Mouse (Mus musculus) forebrain, embryonic 15.5 days (tissue): ENCODE data around the gene Crybb3. TPM values are rescaled to one million over a fixed set of nuclear protein-coding genes. Genes with fewer than 3 reads are reported as not detected.

ENCODE experiments used
- ATAC-seq: fragments of 200-750 bp; cut with Nextera tagmentation; replicated peaks from 2 replicates; pipeline ENCODE4 v1.8.0; 2017; ENCODE audit warnings: mild to moderate bottlenecking, moderate TSS enrichment, moderate library complexity
- H3K27ac ChIP-seq: fragments of 300-500 bp; sonication (generic); replicated peaks from 2 replicates; pipeline ENCODE4 v1.5.1; 2015; ENCODE audit warnings: mild to moderate bottlenecking, inconsistent platforms
- H3K27me3 ChIP-seq: fragments of 300-500 bp; sonication (generic); 2 replicates; pipeline ENCODE4 v1.6.1; 2015; ENCODE audit warnings: inconsistent platforms
- H3K36me3 ChIP-seq: fragments of 300-500 bp; sonication (generic); 2 replicates; pipeline ENCODE4 v1.6.1; 2015; ENCODE audit warnings: mild to moderate bottlenecking, inconsistent platforms
- H3K4me1 ChIP-seq: fragments of 300-500 bp; sonication (generic); 2 replicates; pipeline ENCODE4 v1.6.1; 2015; ENCODE audit warnings: inconsistent platforms
- H3K4me2 ChIP-seq: fragments of 300-500 bp; sonication (generic); replicated peaks from 2 replicates; pipeline ENCODE4 v1.6.1; 2015; ENCODE audit warnings: mild to moderate bottlenecking, inconsistent platforms
- H3K4me3 ChIP-seq: fragments of 300-500 bp; sonication (generic); 2 replicates; pipeline ENCODE4 v1.5.1; 2015; ENCODE audit warnings: mild to moderate bottlenecking, inconsistent platforms
- H3K9ac ChIP-seq: fragments of 300-500 bp; sonication (generic); replicated peaks from 2 replicates; pipeline ENCODE4 v1.6.1; 2015; ENCODE audit warnings: mild to moderate bottlenecking, inconsistent platforms
- H3K9me3 ChIP-seq: fragments of 300-500 bp; sonication (generic); 2 replicates; pipeline ENCODE4 v1.6.1; 2016; ENCODE audit warnings: inconsistent platforms
- WGBS: fragments of 180-500 bp; shearing (Covaris S2); methylation state at CpG from one replicate; pipeline ENCODE4 v1.1.7; 2015; ENCODE audit warnings: mixed read lengths; 5-methylcytosine and 5-hydroxymethylcytosine counted together
- polyA plus RNA-seq: library from polyadenylated mRNA; unstranded; fragments of >200 nt; fragmentation: Nextera tagmentation; extraction: Ambion mirVana; gene quantifications from 2 replicates; pipeline ENCODE4 v1.2.1, GENCODE M21; 2015

The Crybb3 gene
- polyA plus RNA-seq, 1 experiment from 2014 or later, result 0.73 TPM

- Histone ChIP-seq H3K27me3 (no peaks in the 10 kb centered on the region), H3K27ac (no peak overlapping the region), H3K4me3 (no peak overlapping the region), H3K9ac (no peak overlapping the region), H3K4me1 (peaks cover 14% of the 10 kb centered on the region), H3K4me2 (no peak overlapping the region), H3K36me3 (no peaks in the 10 kb centered on the region), H3K9me3 (no peaks in the 10 kb centered on the region)
- no peak for ATAC-seq
- WGBS, result 81% methylated on average over 2 of the region's 2 CpGs
These were observed 2.9 kb upstream of the Crybb3 start for GRCm38 (mm10) chr5:113084309-113084708.

DNA sequence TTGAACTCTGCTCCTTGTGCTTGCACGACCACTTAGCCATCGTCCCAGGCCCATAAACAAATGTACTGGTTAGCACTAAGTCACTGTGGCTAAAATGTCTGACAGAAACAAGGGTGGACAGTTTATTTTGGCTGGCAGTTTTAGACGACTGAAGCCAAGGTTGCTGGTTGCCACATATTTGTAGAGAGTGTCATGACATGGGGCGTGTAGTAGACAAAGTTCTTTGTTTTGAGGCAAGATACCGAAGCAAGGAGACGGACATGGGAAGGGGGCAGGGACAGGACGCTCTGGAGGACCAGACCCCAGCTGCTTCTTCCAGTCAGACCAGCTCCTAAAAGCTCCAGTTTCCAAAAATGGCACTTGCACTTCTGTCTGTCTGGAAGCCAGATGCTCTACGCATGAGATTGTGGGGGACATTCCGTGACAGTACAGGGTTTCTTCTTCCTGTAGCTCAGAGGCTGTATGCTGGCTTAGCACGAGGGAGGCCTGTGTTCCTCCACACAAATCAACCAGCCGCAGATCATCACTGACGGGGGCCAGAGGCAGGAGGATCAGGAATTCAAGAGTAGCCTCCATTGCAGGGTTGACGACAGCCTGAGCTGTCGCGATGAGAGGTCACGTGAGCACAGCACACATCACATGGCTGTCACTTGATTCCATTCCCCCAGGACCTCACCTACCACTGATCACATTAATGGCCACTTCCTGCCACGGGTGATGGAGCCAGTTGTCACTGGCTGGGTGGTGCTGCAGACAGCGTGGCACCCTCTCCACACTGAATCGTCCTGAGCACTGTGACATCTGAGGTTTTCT is 1.2 kb upstream of the Crybb3 start:
- H3K9ac ChIP-seq, result no peak overlapping the region
- peaks cover 14% of the 10 kb centered on the region for H3K4me1 ChIP-seq
- H3K27ac ChIP-seq, result no peak overlapping the region
- no peaks in the 10 kb centered on the region for H3K9me3 ChIP-seq
- ATAC-seq, result no peak
- no peak overlapping the region for H3K4me3 ChIP-seq
- H3K36me3 ChIP-seq, result no peaks in the 10 kb centered on the region
- no peak overlapping the region for H3K4me2 ChIP-seq
- WGBS, result 72% methylated on average over 19 of the region's 19 CpGs
- no peaks in the 10 kb centered on the region for H3K27me3 ChIP-seq

- H3K4me3 ChIP-seq, result no peak overlapping the region
- H3K4me2 ChIP-seq, result no peak overlapping the region
- no peak overlapping the region for H3K27ac ChIP-seq
- H3K36me3 ChIP-seq, result no peaks in the 10 kb centered on the region
- 87% methylated on average over 9 of the region's 9 CpGs for WGBS
- H3K9me3 ChIP-seq, result no peaks in the 10 kb centered on the region
- H3K9ac ChIP-seq, result no peak overlapping the region
- ATAC-seq, result no peak
- H3K27me3 ChIP-seq, result no peaks in the 10 kb centered on the region
- peaks cover 3% of the 10 kb centered on the region for H3K4me1 ChIP-seq
These were observed 364 bp downstream of the Crybb3 start for GRCm38 (mm10) chr5:113081020-113081419.

GRCm38 (mm10) chr5:113079783-113080182 is 1.6 kb downstream of the Crybb3 start:
- 20% methylated on average over 21 of the region's 21 CpGs for WGBS
- no peak for ATAC-seq
- H3K9ac ChIP-seq, result no peak overlapping the region
- no peaks in the 10 kb centered on the region for H3K27me3 ChIP-seq
- no peak overlapping the region for H3K4me3 ChIP-seq
- no peaks in the 10 kb centered on the region for H3K4me1 ChIP-seq
- H3K27ac ChIP-seq, result no peak overlapping the region
- H3K36me3 ChIP-seq, result no peaks in the 10 kb centered on the region
- 0 out of 2 replicates have a peak overlapping the region, but pooled peaks have one; percentile 16 for H3K4me2 ChIP-seq
- no peaks in the 10 kb centered on the region for H3K9me3 ChIP-seq

DNA sequence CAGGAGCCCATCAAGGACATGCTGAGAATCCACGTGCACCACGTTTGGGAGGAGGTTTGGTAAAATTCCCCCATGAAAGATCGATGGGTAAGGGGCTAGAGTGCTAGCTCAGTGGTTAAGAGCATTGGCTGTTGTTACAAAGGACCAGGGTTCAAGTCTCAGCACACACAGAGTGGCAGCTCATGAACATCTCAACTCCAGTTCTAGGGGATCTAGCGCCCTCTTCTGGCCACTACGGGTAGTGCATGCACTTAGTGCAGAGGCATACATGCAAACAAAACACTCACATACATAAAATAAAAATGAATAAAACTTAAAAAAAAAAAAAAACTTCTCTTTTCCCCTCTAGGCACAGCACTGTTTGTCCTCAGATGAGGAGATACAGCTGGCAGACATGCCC is 2.7 kb downstream of the Crybb3 start:
- H3K4me3 ChIP-seq, result no peak overlapping the region
- 67% methylated on average over 5 of the region's 5 CpGs for WGBS
- no peaks in the 10 kb centered on the region for H3K36me3 ChIP-seq
- ATAC-seq, result no peak
- no peak overlapping the region for H3K27ac ChIP-seq
- no peak overlapping the region for H3K9ac ChIP-seq
- no peaks in the 10 kb centered on the region for H3K4me1 ChIP-seq
- H3K27me3 ChIP-seq, result no peaks in the 10 kb centered on the region
- no peaks in the 10 kb centered on the region for H3K9me3 ChIP-seq
- no peak overlapping the region for H3K4me2 ChIP-seq

DNA sequence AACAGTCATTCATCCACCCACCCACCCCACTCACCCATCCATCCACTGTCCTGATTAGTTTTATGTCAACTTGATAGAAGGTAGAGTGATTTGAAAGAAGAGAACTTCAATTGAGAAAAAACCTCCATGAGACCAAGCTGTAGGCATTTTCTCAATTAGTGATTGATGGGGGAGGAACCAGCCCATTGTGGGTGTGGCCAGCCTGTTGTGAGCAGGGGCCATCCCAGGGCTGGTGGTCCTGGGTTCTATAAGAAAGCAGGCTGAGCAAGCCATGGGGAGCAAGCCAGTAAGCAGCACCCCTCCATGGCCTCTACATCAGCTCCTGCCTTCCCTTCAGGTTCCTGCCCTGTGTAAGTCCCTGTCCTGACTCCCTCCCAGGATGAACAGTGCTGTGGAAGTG is 11.4 kb downstream of the Crybb3 start, which contains the start of gene Crybb2:
Gene Crybb2, minus strand, starts transcription at position 101 of the 400 bp plus-strand sequence.
- H3K36me3 ChIP-seq, result no peaks in the 10 kb centered on the region
- H3K4me1 ChIP-seq, result no peaks in the 10 kb centered on the region
- no peaks in the 10 kb centered on the region for H3K27me3 ChIP-seq
- no peak within 1 kb of the TSS for H3K9ac ChIP-seq
- no peak within 1 kb of the TSS for H3K27ac ChIP-seq
- ATAC-seq, result no peak
- H3K4me2 ChIP-seq, result no peak within 1 kb of the TSS
- no peaks in the 10 kb centered on the region for H3K9me3 ChIP-seq
- no peak within 1 kb of the TSS for H3K4me3 ChIP-seq

GRCm38 (mm10) chr5:113054308-113054707 is 27.1 kb downstream of the Crybb3 start:
- H3K4me3 ChIP-seq, result no peak overlapping the region
- H3K27ac ChIP-seq, result no peak overlapping the region
- H3K9me3 ChIP-seq, result no peaks in the 10 kb centered on the region
- H3K27me3 ChIP-seq, result no peaks in the 10 kb centered on the region
- H3K4me2 ChIP-seq, result no peak overlapping the region
- peaks cover 8% of the 10 kb centered on the region for H3K4me1 ChIP-seq
- no peak overlapping the region for H3K9ac ChIP-seq
- peak; percentile 63 for ATAC-seq
- no peaks in the 10 kb centered on the region for H3K36me3 ChIP-seq
- WGBS, result 3% methylated on average over 16 of the region's 16 CpGs

DNA sequence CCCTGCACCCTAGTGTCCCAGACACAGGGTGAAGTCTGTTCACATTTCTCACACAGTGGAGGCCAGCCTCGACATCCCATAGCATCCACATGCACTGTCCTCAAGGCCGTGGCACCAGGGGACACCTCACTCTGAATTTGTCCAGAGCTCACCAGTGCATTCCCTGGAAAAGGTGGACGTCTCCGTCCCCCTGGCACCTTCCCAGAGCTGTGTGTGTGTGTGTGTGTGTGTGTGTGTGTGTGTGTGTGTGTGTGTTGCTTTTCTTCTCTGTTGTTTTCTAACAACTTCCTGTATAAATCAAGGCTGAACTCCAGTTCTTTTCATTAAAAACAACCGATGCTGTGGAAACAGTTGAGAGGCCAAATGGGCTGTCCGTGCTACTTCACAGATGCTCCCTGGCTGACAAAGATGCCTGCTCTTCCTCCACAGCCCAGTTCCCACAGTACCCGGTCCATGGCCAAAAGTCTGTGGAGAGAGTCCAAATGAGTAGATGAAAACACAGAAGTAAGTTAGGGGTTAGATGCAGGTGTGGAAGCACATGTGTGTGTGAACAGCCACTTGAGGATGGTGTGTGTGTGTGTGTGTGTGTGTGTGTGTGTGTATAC is 30.7 kb downstream of the Crybb3 start:
- 50% methylated on average over 7 of the region's 7 CpGs for WGBS
- no peak overlapping the region for H3K27ac ChIP-seq

GRCm38 (mm10) chr5:113049876-113050275 is 31.5 kb downstream of the Crybb3 start:
- Histone ChIP-seq H3K9ac (no peak overlapping the region), H3K4me1 (peaks cover 21% of the 10 kb centered on the region)

More for the DNA sequence above, 30.7 kb downstream of the Crybb3 start:
- H3K4me3 ChIP-seq, result no peak overlapping the region
- H3K9me3 ChIP-seq, result no peaks in the 10 kb centered on the region
- H3K36me3 ChIP-seq, result no peaks in the 10 kb centered on the region
- no peak overlapping the region for H3K4me2 ChIP-seq
- H3K27me3 ChIP-seq, result no peaks in the 10 kb centered on the region
- H3K9ac ChIP-seq, result no peak overlapping the region
- peaks cover 15% of the 10 kb centered on the region for H3K4me1 ChIP-seq
- ATAC-seq, result no peak

DNA sequence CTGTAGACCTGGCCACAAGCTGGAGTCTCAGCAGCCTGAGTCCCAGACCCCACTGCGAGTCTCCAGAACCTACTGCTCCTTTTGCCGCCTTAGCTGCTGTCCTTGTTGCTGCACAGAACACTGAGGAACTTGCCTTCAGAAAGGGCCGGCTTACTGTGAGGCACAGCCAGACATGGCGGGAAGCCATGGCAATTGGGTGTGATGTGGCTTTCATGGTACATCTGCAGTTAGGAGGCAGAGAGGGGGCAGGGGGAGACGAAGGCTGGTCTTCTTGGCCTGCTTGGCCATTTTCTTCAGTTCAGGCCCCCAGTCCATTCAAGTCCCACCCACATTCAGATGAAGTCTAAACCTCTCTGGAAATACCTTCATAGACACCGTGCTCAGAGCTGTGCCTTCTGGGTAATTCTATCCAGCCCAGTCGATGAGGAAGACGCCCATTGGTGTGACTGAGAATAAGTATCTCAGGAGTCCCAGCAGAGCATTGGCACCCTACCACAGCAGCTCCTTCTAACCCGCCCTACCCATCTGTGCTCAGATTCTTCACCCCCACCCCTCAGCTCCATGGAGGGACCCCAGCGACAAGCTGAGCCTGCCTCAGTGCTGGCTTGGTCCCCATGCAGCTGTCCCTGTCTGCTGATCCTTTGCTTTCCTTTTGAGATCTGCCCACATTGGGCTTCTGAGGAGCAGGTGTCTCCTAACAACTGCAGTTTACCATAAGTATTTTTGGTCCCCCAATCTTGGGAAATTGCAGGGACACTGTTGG is 35.7 kb downstream of the Crybb3 start:
- Histone ChIP-seq H3K27ac (peak overlapping the region; percentile 62), H3K4me2 (no peak overlapping the region), H3K36me3 (no peaks in the 10 kb centered on the region), H3K4me1 (peaks cover 43% of the 10 kb centered on the region), H3K4me3 (no peak overlapping the region), H3K27me3 (no peaks in the 10 kb centered on the region), H3K9ac (no peak overlapping the region), H3K9me3 (no peaks in the 10 kb centered on the region)
- 79% methylated on average over 10 of the region's 10 CpGs for WGBS
- 0 out of 2 replicates have a peak, but pooled peaks have one; percentile 36 for ATAC-seq

More at GRCm38 (mm10) chr5:113049876-113050275, 31.5 kb downstream of the Crybb3 start:
- H3K9me3 ChIP-seq, result no peaks in the 10 kb centered on the region
- no peaks in the 10 kb centered on the region for H3K36me3 ChIP-seq
- H3K27ac ChIP-seq, result no peak overlapping the region
- H3K4me2 ChIP-seq, result no peak overlapping the region
- H3K4me3 ChIP-seq, result no peak overlapping the region
- 0 out of 2 replicates have a peak, but pooled peaks have one; percentile 28 for ATAC-seq
- no peaks in the 10 kb centered on the region for H3K27me3 ChIP-seq

DNA sequence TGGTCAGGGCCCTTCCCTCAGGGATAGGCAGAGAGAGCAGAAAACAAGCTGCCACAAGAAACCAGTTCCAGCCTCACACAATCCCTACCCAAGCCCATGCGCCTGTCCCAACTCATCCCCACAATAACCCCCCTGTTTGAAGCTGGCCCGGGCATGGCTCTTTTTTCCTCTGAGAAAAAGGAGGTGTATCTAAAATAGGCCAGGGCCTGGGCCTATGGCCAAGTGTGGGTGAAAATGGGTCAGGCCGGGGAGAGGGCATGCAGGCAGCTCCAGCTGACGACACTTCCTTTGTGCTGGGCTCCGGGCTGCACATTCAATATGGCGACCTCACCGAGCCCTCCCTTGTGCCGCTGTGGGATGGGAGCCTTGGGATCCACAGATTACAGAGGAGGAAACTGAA is 37.9 kb downstream of the Crybb3 start:
- no peak overlapping the region for H3K9ac ChIP-seq
- no peaks in the 10 kb centered on the region for H3K27me3 ChIP-seq
- H3K4me1 ChIP-seq, result peaks cover 42% of the 10 kb centered on the region
- H3K36me3 ChIP-seq, result no peaks in the 10 kb centered on the region
- H3K9me3 ChIP-seq, result no peaks in the 10 kb centered on the region
- H3K4me2 ChIP-seq, result no peak overlapping the region
- peak overlapping the region; percentile 14; the same call in 1 of the 2 replicates for H3K27ac ChIP-seq
- ATAC-seq, result no peak
- H3K4me3 ChIP-seq, result no peak overlapping the region
- 56% methylated on average over 8 of the region's 8 CpGs for WGBS

DNA sequence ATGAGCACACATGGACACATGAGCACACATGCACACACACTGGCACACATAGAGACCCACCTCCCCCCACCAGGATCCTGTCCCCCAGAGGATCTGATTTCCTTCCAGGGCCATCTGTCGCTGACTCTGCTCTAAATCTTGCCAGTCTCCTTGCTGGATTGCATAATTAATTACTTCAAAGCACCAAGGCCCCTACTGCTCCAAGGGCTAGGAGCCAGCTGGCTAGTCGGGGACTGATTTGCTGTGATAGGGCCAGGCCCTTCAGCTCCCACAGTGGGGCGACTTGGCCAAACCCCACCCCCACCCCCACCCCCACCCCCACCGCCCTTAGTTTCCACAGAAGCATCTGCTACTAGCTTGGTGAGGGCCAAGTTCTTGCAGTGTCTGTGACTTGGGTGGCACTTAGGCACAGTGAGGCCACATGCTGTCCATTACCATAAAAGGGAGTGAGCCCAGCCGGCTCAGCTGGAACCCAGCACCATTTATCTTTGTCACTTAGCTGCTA is 39.8 kb downstream of the Crybb3 start:
- Histone ChIP-seq H3K4me1 (peaks cover 42% of the 10 kb centered on the region), H3K9ac (no peak overlapping the region), H3K4me2 (no peak overlapping the region), H3K27me3 (no peaks in the 10 kb centered on the region), H3K27ac (peak overlapping the region; percentile 74), H3K9me3 (no peaks in the 10 kb centered on the region), H3K4me3 (no peak overlapping the region), H3K36me3 (no peaks in the 10 kb centered on the region)
- 2% methylated on average over 5 of the region's 5 CpGs for WGBS
- ATAC-seq, result peak; percentile 91
